Mouse (Mus musculus) small intestine, adult 2 months (tissue): Measurements from ENCODE around the gene Cflar.

Source experiments
- CTCF ChIP-seq: fragments of 200-500 bp; IDR thresholded peaks from 2 replicates; pipeline ENCODE4 v1.5.1; 2012; ENCODE audit warnings: low read depth, mild to moderate bottlenecking, control low read depth, inconsistent platforms, low read length, moderate library complexity, mixed read lengths; ENCODE audit not compliant: insufficient replicate concordance, insufficient read length; ENCODE audit errors: extremely low read depth
- POLR2A ChIP-seq: fragments of 200-500 bp; IDR thresholded peaks from 2 replicates; pipeline ENCODE4 v1.6.1; 2012; ENCODE audit warnings: low read depth, mild to moderate bottlenecking, control low read depth, inconsistent platforms, low read length, moderate library complexity

- TF ChIP-seq CTCF (no peak), POLR2A (no peak)
Measured at GRCm38 (mm10) chr1:58689426-58689825, 21.9 kb upstream of the Cflar start.
